Mouse (Mus musculus): ENCODE results near the gene H2-M10.1. TPM values are rescaled to one million over a fixed set of nuclear protein-coding genes. Genes with fewer than 3 reads are reported as not detected.
"Not testable (repeated sequence)": the region's sequence is repeated elsewhere in the genome, so short reads cannot be mapped to it uniquely, and the experiment has no call there.

Gene H2-M10.1
- polyA plus RNA-seq, 1 experiment: 1.4 TPM

DNA sequence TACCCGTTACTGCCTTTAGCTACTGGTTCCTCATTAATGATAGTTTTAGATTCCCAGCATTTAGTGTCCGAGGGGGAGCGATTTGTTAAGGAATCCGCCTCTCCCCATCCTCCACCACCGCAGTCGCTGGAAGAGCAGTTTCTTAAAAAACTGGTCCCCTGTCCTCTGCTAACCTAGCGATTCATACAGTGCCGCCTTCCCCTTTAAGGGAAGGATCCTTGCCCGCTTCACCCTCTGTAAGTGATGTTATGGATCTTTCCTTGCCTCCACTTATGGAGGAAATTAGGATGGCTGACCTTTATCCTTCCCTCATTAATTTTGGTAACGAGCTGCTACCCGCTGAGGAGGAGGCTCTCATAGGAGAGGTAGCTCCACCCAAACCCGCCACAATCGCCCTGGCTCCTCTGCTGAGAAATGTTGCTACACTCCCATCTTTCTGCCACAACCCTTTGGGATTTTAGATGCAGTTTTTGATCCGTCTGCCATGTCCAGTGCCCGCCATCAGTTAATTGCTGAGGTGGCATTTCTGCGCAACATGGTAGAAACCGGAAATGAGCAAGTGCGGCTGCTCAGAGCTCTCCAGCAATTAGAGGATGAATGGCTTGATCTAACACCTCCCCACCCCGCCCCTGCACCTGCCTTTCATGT, 10.8 kb downstream of the H2-M10.1 start:
- no peaks in the 10 kb centered on the region for H3K36me3 ChIP-seq (ENCODE audit: control insufficient read depth, insufficient read depth)
- H3K4me3 ChIP-seq: peak overlapping the region; percentile 26
- no peaks in the 10 kb centered on the region for H3K79me2 ChIP-seq (ENCODE audit: control insufficient read depth, insufficient read depth)
- peak overlapping the region; percentile 99 for H3K4me2 ChIP-seq (ENCODE audit: low read depth)
- TF ChIP-seq SRF (IDR thresholded peaks at IDR 0.05; ENCODE audit: control insufficient read depth, insufficient read length, low read depth): no peak
- peak; percentile 16 for TF ChIP-seq POLR2A (IDR thresholded peaks at IDR 0.05; ENCODE audit: insufficient read length, low read depth)
- no peaks in the 10 kb centered on the region for H3K27me3 ChIP-seq (ENCODE audit: control insufficient read depth, insufficient read depth, insufficient read length)
- no peak overlapping the region for H3ac ChIP-seq (ENCODE audit: control insufficient read depth, insufficient read length)

GRCm38 (mm10) chr17:36314511-36314910, 11.4 kb downstream of the H2-M10.1 start:
- no peaks in the 10 kb centered on the region for H3K36me3 ChIP-seq (ENCODE audit: control insufficient read depth, insufficient read depth)
- no peak overlapping the region for H3ac ChIP-seq (ENCODE audit: control insufficient read depth, insufficient read length)
- TF ChIP-seq POLR2A (IDR thresholded peaks at IDR 0.05; ENCODE audit: insufficient read length, low read depth) (no peak), MYOG (IDR thresholded peaks at IDR 0.05; ENCODE audit: control insufficient read depth in 1 of 3, insufficient read depth in 1 of 3, insufficient read length in 2 of 3, low read depth in 2 of 3) (no peak), POLR2AphosphoS2 (IDR thresholded peaks at IDR 0.05; ENCODE audit: insufficient read length, low read depth) (no peak)
- H3K27me3 ChIP-seq (ENCODE audit: control insufficient read depth, insufficient read depth, insufficient read length): no peaks in the 10 kb centered on the region
- H3K4me3 ChIP-seq: peak overlapping the region; percentile 26
- H3K4me2 ChIP-seq (ENCODE audit: low read depth): peak overlapping the region; percentile 99
- no peaks in the 10 kb centered on the region for H3K79me2 ChIP-seq (ENCODE audit: control insufficient read depth, insufficient read depth)

DNA sequence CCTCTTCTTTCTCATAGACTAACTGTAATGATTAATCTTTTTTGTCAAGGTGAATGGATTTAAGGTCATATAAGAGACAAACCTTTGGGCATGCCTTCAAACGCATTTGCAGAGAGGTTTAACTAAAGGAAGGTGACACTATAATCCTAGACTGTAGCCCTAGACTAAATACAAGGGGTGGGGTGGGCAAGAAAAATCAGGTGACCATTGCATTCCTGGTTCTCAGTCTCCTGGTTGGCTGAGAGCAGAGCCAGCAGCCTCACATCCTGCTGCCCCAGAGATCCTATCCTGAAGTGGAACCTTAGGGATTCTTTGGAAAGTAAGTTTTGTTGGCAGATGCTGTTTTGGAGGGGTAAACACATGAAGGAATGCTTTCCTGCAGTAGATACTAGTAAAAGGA, 16.7 kb downstream of the H2-M10.1 start:
- H3K79me2 ChIP-seq (ENCODE audit: control insufficient read depth, insufficient read depth): no peaks in the 10 kb centered on the region
- no peaks in the 10 kb centered on the region for H3K27me3 ChIP-seq (ENCODE audit: control insufficient read depth, insufficient read depth, insufficient read length)
- no peak for TF ChIP-seq REST (IDR thresholded peaks at IDR 0.05; ENCODE audit: insufficient read depth, insufficient read length)
- no peak for TF ChIP-seq MAX (IDR thresholded peaks at IDR 0.05; ENCODE audit: low read depth)

DNA sequence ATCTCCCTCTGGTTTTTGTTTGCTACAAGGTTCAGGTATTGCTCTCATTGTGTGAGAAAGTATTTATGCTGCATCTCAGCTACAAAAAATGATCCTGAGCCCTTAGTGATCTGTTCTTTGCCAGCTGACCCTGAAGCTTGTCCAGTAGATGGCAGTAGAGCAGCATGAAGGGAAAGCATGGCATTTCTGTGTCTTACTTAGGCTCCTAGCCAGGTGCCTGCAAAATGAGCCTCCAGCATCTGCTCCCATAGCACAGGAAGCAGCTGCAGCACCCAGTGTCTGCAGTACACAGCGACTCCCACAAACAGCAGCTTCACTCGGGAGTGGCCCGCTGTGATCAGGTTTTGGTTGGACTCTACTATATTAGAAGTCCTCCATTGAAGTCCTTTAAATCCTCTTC, 17.1 kb downstream of the H2-M10.1 start:
- H3K27me3 ChIP-seq (ENCODE audit: control insufficient read depth, insufficient read depth, insufficient read length); H3K4me2 ChIP-seq (ENCODE audit: low read depth); H3K79me2 ChIP-seq (ENCODE audit: control insufficient read depth, insufficient read depth); H3ac ChIP-seq (ENCODE audit: control insufficient read depth, insufficient read length); H3K36me3 ChIP-seq (ENCODE audit: control insufficient read depth, insufficient read depth); H3K4me3 ChIP-seq: not testable (repeated sequence)

More for the DNA sequence above, 16.7 kb downstream of the H2-M10.1 start:
- H3K4me3 ChIP-seq: no peak overlapping the region
- H3K36me3 ChIP-seq (ENCODE audit: control insufficient read depth, insufficient read depth): no peaks in the 10 kb centered on the region
- no peak overlapping the region for H3ac ChIP-seq (ENCODE audit: control insufficient read depth, insufficient read length)
- H3K4me2 ChIP-seq (ENCODE audit: low read depth): no peak overlapping the region

DNA sequence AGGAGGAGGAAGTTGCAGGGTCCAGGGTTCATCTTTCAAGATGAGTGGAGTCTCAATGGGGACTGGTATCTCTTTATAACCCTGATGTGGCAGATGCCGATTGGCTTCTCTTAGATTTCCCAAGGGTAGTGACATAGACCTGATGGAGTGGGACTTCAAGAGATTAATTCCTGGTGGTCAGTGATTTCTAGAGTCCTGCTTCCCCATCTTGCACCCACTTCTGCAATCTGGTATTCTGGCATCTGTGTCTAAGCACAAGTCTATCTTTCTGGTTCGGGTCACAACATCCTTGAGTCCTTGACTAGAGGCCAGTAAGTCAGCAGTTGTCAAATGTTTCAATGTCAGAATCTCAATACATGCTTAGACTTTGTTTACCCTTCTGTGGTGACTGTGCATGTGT, 39.6 kb downstream of the H2-M10.1 start, which contains the start of gene H2-M10.2:
Gene H2-M10.2, minus strand, starts transcription at position 101 of the 400 bp plus-strand sequence.
- H3K79me2 ChIP-seq (ENCODE audit: control insufficient read depth, insufficient read depth): no peaks in the 10 kb centered on the region
- H3K36me3 ChIP-seq (ENCODE audit: control insufficient read depth, insufficient read depth): peaks cover 2% of the 10 kb centered on the region
- no peaks in the 10 kb centered on the region for H3K27me3 ChIP-seq (ENCODE audit: control insufficient read depth, insufficient read depth, insufficient read length)
- no peak for TF ChIP-seq TCF3 (IDR thresholded peaks at IDR 0.05; ENCODE audit: insufficient read length, low read depth)
- no peak for TF ChIP-seq CEBPB (IDR thresholded peaks at IDR 0.05; ENCODE audit: insufficient read depth, poor library complexity, severe bottlenecking)
- no peak for TF ChIP-seq MYOG (IDR thresholded peaks at IDR 0.05; ENCODE audit: control insufficient read depth in 1 of 3, insufficient read depth in 1 of 3, insufficient read length in 2 of 3, low read depth in 2 of 3)
- no peak for TF ChIP-seq POLR2A (IDR thresholded peaks at IDR 0.05; ENCODE audit: insufficient read length, low read depth)
- TF ChIP-seq POLR2AphosphoS2 (IDR thresholded peaks at IDR 0.05; ENCODE audit: insufficient read length, low read depth): no peak
- TF ChIP-seq SRF (IDR thresholded peaks at IDR 0.05; ENCODE audit: control insufficient read depth, insufficient read length, low read depth): no peak
- no peak for TF ChIP-seq TCF12 (IDR thresholded peaks at IDR 0.05; ENCODE audit: insufficient read depth, poor library complexity, severe bottlenecking)
- TF ChIP-seq REST (IDR thresholded peaks at IDR 0.05; ENCODE audit: insufficient read depth, insufficient read length): no peak
- no peak for TF ChIP-seq MYOD1 (IDR thresholded peaks at IDR 0.05; ENCODE audit: control insufficient read depth in 1 of 3, insufficient read length in 2 of 3, low read depth in 2 of 3)
- no peak for TF ChIP-seq USF1 (IDR thresholded peaks at IDR 0.05; ENCODE audit: low read depth)
- no peak for TF ChIP-seq E2F4 (IDR thresholded peaks at IDR 0.05; ENCODE audit: insufficient read depth)
- H3K4me2 ChIP-seq (ENCODE audit: low read depth): no peak within 1 kb of the TSS
- H3K4me3 ChIP-seq: no peak within 1 kb of the TSS
- no peak within 1 kb of the TSS for H3ac ChIP-seq (ENCODE audit: control insufficient read depth, insufficient read length)

DNA sequence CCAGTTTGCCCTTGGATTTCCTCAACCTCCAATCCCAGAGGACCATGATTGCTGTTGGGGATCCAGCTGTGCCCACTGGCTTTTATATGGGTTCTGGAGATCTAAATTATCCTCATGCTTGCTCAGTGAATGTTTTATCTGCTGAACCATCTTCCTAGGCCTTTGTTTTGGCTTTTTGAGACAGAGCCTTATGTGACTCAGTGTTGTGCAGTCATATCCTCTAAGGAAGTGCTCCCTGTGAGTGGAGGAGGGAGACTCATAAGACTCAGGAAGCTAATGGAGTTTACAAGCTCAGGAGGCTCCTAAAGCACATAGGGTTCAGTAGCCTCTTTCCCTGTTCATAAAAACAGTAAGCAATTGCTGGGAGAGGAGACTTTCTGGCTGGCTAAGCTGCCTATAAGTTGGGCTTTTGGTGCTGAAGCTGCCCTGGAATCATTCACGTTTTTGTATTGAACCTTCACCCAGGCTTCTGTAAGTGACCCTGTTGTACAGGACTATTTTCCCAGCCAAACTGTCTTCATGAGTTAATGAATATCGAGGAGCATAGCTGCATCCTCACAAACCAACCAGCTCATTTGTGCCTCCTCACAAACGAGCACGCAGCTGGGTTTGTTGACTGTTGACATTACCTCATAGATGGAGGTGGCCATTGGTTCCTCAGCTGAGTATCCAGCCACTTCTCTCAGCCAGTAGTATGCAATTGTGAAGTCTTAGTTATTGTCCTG, 44.3 kb downstream of the H2-M10.1 start:
- Histone ChIP-seq H3ac (ENCODE audit: control insufficient read depth, insufficient read length) (no peak overlapping the region), H3K36me3 (ENCODE audit: control insufficient read depth, insufficient read depth) (peaks cover 15% of the 10 kb centered on the region), H3K4me3 (no peak overlapping the region), H3K79me2 (ENCODE audit: control insufficient read depth, insufficient read depth) (peaks cover 17% of the 10 kb centered on the region), H3K4me2 (ENCODE audit: low read depth) (no peak overlapping the region), H3K27me3 (ENCODE audit: control insufficient read depth, insufficient read depth, insufficient read length) (no peaks in the 10 kb centered on the region)
- no peak for TF ChIP-seq E2F4 (IDR thresholded peaks at IDR 0.05; ENCODE audit: insufficient read depth)

Data from myocyte (in vitro differentiated cells).